8 mouse cellular contexts compared by ENCODE assay signal in genomic region chr7:110122289-110122564, GRCm38 (mm10). TPM values are rescaled to one million over a fixed set of nuclear protein-coding genes. Genes with fewer than 3 reads are reported as not detected.
A peak's percentile ranks its signal among the peaks of the same experiment; 100 is the strongest.
DNase-seq lines count a peak whose midpoint lies in the region; ATAC-seq and TF ChIP-seq lines count a peak whose summit lies in the region.

No protein-coding gene starts in this region.

- H3K27me3 ChIP-seq in kidney, postnatal 0 days (ENCODE audit: insufficient read depth, low read length), result no peaks in the 10 kb centered on the region
- H3K27me3 ChIP-seq in forebrain, embryonic 13.5 days, result no peaks in the 10 kb centered on the region
- no peaks in the 10 kb centered on the region for H3K27me3 ChIP-seq in liver, embryonic 14.5 days (ENCODE audit: control insufficient read depth, insufficient read depth, low read length)

- ATAC-seq in kidney, postnatal 0 days (replicated peaks; ENCODE audit: low FRiP score, low read depth), result no peak
- peak; percentile 42; the same call in 1 of the 2 replicates for ATAC-seq in forebrain, embryonic 13.5 days
- no peak for ATAC-seq in liver, embryonic 14.5 days (ENCODE audit: insufficient read depth)

- H3K9ac ChIP-seq in kidney, postnatal 0 days (ENCODE audit: low read depth, low read length), result peak overlapping the region; percentile 87
- peak overlapping the region; percentile 88 for H3K9ac ChIP-seq in forebrain, embryonic 13.5 days
- peak overlapping the region; percentile 93 for H3K9ac ChIP-seq in liver, embryonic 14.5 days (replicated peaks)

- no peak for TF ChIP-seq CTCF in kidney, postnatal 0 days (IDR thresholded peaks at IDR 0.05; ENCODE audit: low read depth)
- no peak for TF ChIP-seq CTCF in liver, embryonic 14.5 days (IDR thresholded peaks at IDR 0.05; ENCODE audit: low read depth)

- no peak for DNase-seq in kidney, postnatal 0 days (ENCODE audit: low spot score)
- DNase-seq in kidney, postnatal 25 days, result no peak
- DNase-seq in MEL-GATA-1-ER (ENCODE audit: extremely low read depth, low read depth), result peak; percentile 32
- DNase-seq in liver, embryonic 14.5 days (ENCODE audit: low read depth in 3 of 3, low spot score in 3 of 3), result no peak
- no peak for DNase-seq in urinary bladder, adult 18-20 months (ENCODE audit: low spot score in 2 of 2)
- no peak for DNase-seq in adrenal gland, adult 18-20 months (ENCODE audit: low spot score in 2 of 2)
- DNase-seq in retina, postnatal 1 day, result no peak

- no peaks in the 10 kb centered on the region for H3K9me3 ChIP-seq in kidney, postnatal 0 days (replicated peaks; ENCODE audit: low read length)
- H3K9me3 ChIP-seq in forebrain, embryonic 13.5 days (replicated peaks), result no peaks in the 10 kb centered on the region
- H3K9me3 ChIP-seq in liver, embryonic 14.5 days (ENCODE audit: control insufficient read depth, low read length), result no peaks in the 10 kb centered on the region

- TF ChIP-seq EP300 in liver, embryonic 14.5 days (IDR thresholded peaks at IDR 0.05; ENCODE audit: low read depth), result no peak

- 0% methylated on average over 26 of the region's 27 CpGs for WGBS in kidney, postnatal 0 days
- under 1% methylated on average over 27 of the region's 27 CpGs for WGBS in forebrain, embryonic 13.5 days
- WGBS in liver, embryonic 14.5 days (ENCODE audit: insufficient replicate concordance), result 1% methylated on average over 27 of the region's 27 CpGs

- peak overlapping the region; percentile 69 for H3K4me2 ChIP-seq in kidney, postnatal 0 days (ENCODE audit: low read length)
- peak overlapping the region; percentile 67 for H3K4me2 ChIP-seq in forebrain, embryonic 13.5 days
- H3K4me2 ChIP-seq in liver, embryonic 14.5 days (ENCODE audit: low read depth), result peak overlapping the region; percentile 90

- H3K4me3 ChIP-seq in kidney, postnatal 0 days (replicated peaks; ENCODE audit: low read depth, low read length), result peak overlapping the region; percentile 93
- H3K4me3 ChIP-seq in forebrain, embryonic 13.5 days, result peak overlapping the region; percentile 96
- H3K4me3 ChIP-seq in liver, embryonic 14.5 days (ENCODE audit: insufficient read depth in 1 of 2, low read depth in 2 of 2, low read length in 2 of 2), result peak overlapping the region; percentile 81 to 97

- H3K4me1 ChIP-seq in kidney, postnatal 0 days (replicated peaks; ENCODE audit: insufficient read depth, low read length), result 0 out of 2 replicates have a peak, but pooled peaks cover 6% of the 10 kb centered on the region
- peaks cover 14% of the 10 kb centered on the region for H3K4me1 ChIP-seq in forebrain, embryonic 13.5 days
- H3K4me1 ChIP-seq in liver, embryonic 14.5 days (replicated peaks; ENCODE audit: control insufficient read depth in 2 of 2, insufficient read depth in 2 of 2, low read length in 1 of 2), result peaks cover 4 to 14% of the 10 kb centered on the region in 2 experiments

- H3K36me3 ChIP-seq in kidney, postnatal 0 days (ENCODE audit: insufficient read depth, low read length), result no peaks in the 10 kb centered on the region
- H3K36me3 ChIP-seq in forebrain, embryonic 13.5 days (ENCODE audit: poor library complexity, severe bottlenecking), result peaks cover 8% of the 10 kb centered on the region
- H3K36me3 ChIP-seq in liver, embryonic 14.5 days (replicated peaks; ENCODE audit: control insufficient read depth, insufficient read depth, low read depth), result peaks cover 10% of the 10 kb centered on the region

- peak overlapping the region; percentile 93 for H3K27ac ChIP-seq in kidney, postnatal 0 days
- H3K27ac ChIP-seq in forebrain, embryonic 13.5 days, result peak overlapping the region; percentile 92
- peak overlapping the region; percentile 85 for H3K27ac ChIP-seq in liver, embryonic 14.5 days

RNA-seq across cellular contexts. Expression of gene Wee1, which starts 0.4 kb away (rescaled TPM):
- polyA plus RNA-seq in kidney, postnatal 0 days (2015; fragmentation: Nextera tagmentation; extraction: Ambion mirVana), result 15.4 and 16.9 TPM in 2 replicates
- polyA plus RNA-seq in forebrain, embryonic 13.5 days (2015; fragmentation: Nextera tagmentation; extraction: Ambion mirVana), result 16.2 and 17.7 TPM in 2 replicates
- polyA plus RNA-seq in liver, embryonic 14.5 days (2012; rRNA removed), result 7.1 and 8.8 TPM in 2 replicates
- polyA plus RNA-seq in liver, embryonic 14.5 days (2014; fragmentation: Nextera tagmentation; extraction: Ambion mirVana), result 8.1 and 9.4 TPM in 2 replicates
- total RNA-seq in adrenal gland, adult 18-20 months (2021), result 1 to 10 TPM; 5.2 to 7.3 TPM
